Mouse (Mus musculus) 3134 (cell line): ENCODE measurements around the gene Olfr1499.
"Not testable (repeated sequence)": the region's sequence is repeated elsewhere in the genome, so short reads cannot be mapped to it uniquely, and the experiment has no call there.

Experiments
- DNase-seq: peaks from one replicate; pipeline ENCODE4 v3.0.0-alpha.2; 2011; ENCODE audit warnings: low spot score; ENCODE audit not compliant: insufficient read length; ENCODE audit errors: extremely low read depth

The Olfr1499 gene

GRCm38 (mm10) chr19:13819347-13819746 lies at the start of gene Olfr1499:
Gene Olfr1499, minus strand, starts transcription at chr19:13819447.
- DNase-seq, result no peak

GRCm38 (mm10) chr19:13861495-13861894 lies 42.2 kb upstream of the Olfr1499 start, which contains the start of gene Olfr1502:
Gene Olfr1502, plus strand, starts transcription at chr19:13861795.
- DNase-seq, result no peak

- DNase-seq, result not testable (repeated sequence)
Measured at GRCm38 (mm10) chr19:13850592-13850991, 31.3 kb upstream of the Olfr1499 start, which contains the start of gene Olfr1501. Gene Olfr1501, minus strand, starts transcription at chr19:13850692.

- no peak for DNase-seq
Measured at GRCm38 (mm10) chr19:13830388-13830787, 11.1 kb upstream of the Olfr1499 start, which contains the start of gene Olfr1500. Gene Olfr1500, minus strand, starts transcription at chr19:13830488.

- no peak for DNase-seq
Measured at GRCm38 (mm10) chr19:13828447-13828846, 9.2 kb upstream of the Olfr1499 start.

GRCm38 (mm10) chr19:13820847-13821246 lies 1.6 kb upstream of the Olfr1499 start:
- no peak for DNase-seq

- DNase-seq, result no peak
Measured at GRCm38 (mm10) chr19:13818827-13819226, 420 bp downstream of the Olfr1499 start.

GRCm38 (mm10) chr19:13812823-13813222 lies 6.4 kb downstream of the Olfr1499 start:
- DNase-seq, result no peak

GRCm38 (mm10) chr19:13805486-13805885 lies 13.8 kb downstream of the Olfr1499 start:
- not testable (repeated sequence) for DNase-seq

- DNase-seq, result no peak
Measured at GRCm38 (mm10) chr19:13798102-13798501, 21.1 kb downstream of the Olfr1499 start, which contains the start of gene Olfr1497. Gene Olfr1497, minus strand, starts transcription at chr19:13798202.

GRCm38 (mm10) chr19:13777578-13777977 lies 41.7 kb downstream of the Olfr1499 start, which contains the start of gene Olfr1496:
Gene Olfr1496, plus strand, starts transcription at chr19:13777878.
- no peak for DNase-seq

- no peak for DNase-seq
Measured at GRCm38 (mm10) chr19:13768565-13769276, 50.5 kb downstream of the Olfr1499 start.

GRCm38 (mm10) chr19:13764306-13764705 lies 54.9 kb downstream of the Olfr1499 start, which contains the start of gene Olfr1495:
Gene Olfr1495, plus strand, starts transcription at chr19:13764606.
- no peak for DNase-seq
